Mouse (Mus musculus) embryo, embryonic 10.5 days (tissue): ENCODE results near the gene Gm973.
"Not testable (repeated sequence)": the region's sequence is repeated elsewhere in the genome, so short reads cannot be mapped to it uniquely, and the experiment has no call there.

Experiments used
- DNase-seq: peaks from one replicate; pipeline ENCODE4 v3.0.0-alpha.2; 2015; ENCODE audit warnings: low spot score

Gm973 gene

GRCm38 (mm10) chr1:59629194-59629593, 113.1 kb downstream of the Gm973 start:
- no peak for DNase-seq

GRCm38 (mm10) chr1:59630356-59630755, 114.3 kb downstream of the Gm973 start:
- DNase-seq: not testable (repeated sequence)

- no peak for DNase-seq
Observed at GRCm38 (mm10) chr1:59631986-59632659, 116.1 kb downstream of the Gm973 start.

GRCm38 (mm10) chr1:59633056-59633455, 117.0 kb downstream of the Gm973 start:
- no peak for DNase-seq

GRCm38 (mm10) chr1:59636349-59636748, 120.3 kb downstream of the Gm973 start:
- DNase-seq: no peak

- no peak for DNase-seq
Observed at GRCm38 (mm10) chr1:59638371-59638770, 122.3 kb downstream of the Gm973 start.

GRCm38 (mm10) chr1:59642488-59642887, 126.4 kb downstream of the Gm973 start:
- no peak for DNase-seq

GRCm38 (mm10) chr1:59646502-59646901, 130.4 kb downstream of the Gm973 start:
- not testable (repeated sequence) for DNase-seq

- DNase-seq: no peak
Observed at GRCm38 (mm10) chr1:59651201-59651819, 135.2 kb downstream of the Gm973 start.

GRCm38 (mm10) chr1:59653243-59653911, 137.3 kb downstream of the Gm973 start:
- no peak for DNase-seq

GRCm38 (mm10) chr1:59656244-59657171, 140.4 kb downstream of the Gm973 start:
- no peak for DNase-seq

GRCm38 (mm10) chr1:59663456-59664135, 147.5 kb downstream of the Gm973 start:
- DNase-seq: no peak

- no peak for DNase-seq
Observed at GRCm38 (mm10) chr1:59668871-59669270, 152.8 kb downstream of the Gm973 start.

- DNase-seq: peak; percentile 37
Observed at GRCm38 (mm10) chr1:59669962-59670630, 154.0 kb downstream of the Gm973 start.

- peak; percentile 97 for DNase-seq
Observed at GRCm38 (mm10) chr1:59670641-59671168, 154.6 kb downstream of the Gm973 start, which contains the start of gene Sumo1. Gene Sumo1, minus strand, starts transcription at chr1:59670834.

GRCm38 (mm10) chr1:59673661-59674060, 157.6 kb downstream of the Gm973 start:
- no peak for DNase-seq

GRCm38 (mm10) chr1:59683926-59684818, 168.1 kb downstream of the Gm973 start:
- no peak for DNase-seq

GRCm38 (mm10) chr1:59684819-59685755, 169.0 kb downstream of the Gm973 start, which contains the start of gene Nop58:
Gene Nop58, plus strand, starts transcription at chr1:59684971.
- DNase-seq: peak; percentile 98
